Mouse (Mus musculus) thymus, postnatal 25 days (tissue): ENCODE results near the gene Cxcl17.
"Not testable (repeated sequence)": the region's sequence is repeated elsewhere in the genome, so short reads cannot be mapped to it uniquely, and the experiment has no call there.

Experiments used
- DNase-seq: peaks from one replicate; pipeline ENCODE4 v3.0.0; 2022

Gene Cxcl17

GRCm38 (mm10) chr7:25412833-25413441, at the start of gene Cxcl17:
TSS of gene Cxcl17 (minus strand) at chr7:25412886.
- DNase-seq, result no peak

- DNase-seq, result not testable (repeated sequence)
These were observed 49.3 kb upstream of the Cxcl17 start for GRCm38 (mm10) chr7:25462033-25462337.

GRCm38 (mm10) chr7:25461336-25462032, 48.8 kb upstream of the Cxcl17 start:
- not testable (repeated sequence) for DNase-seq

- DNase-seq, result no peak
These were observed 39.4 kb upstream of the Cxcl17 start for GRCm38 (mm10) chr7:25452103-25452502.

- no peak for DNase-seq
These were observed 37.5 kb upstream of the Cxcl17 start for GRCm38 (mm10) chr7:25449913-25450890.

GRCm38 (mm10) chr7:25440816-25441153, 28.1 kb upstream of the Cxcl17 start:
- DNase-seq, result no peak

GRCm38 (mm10) chr7:25439978-25440815, 27.5 kb upstream of the Cxcl17 start:
- no peak for DNase-seq

GRCm38 (mm10) chr7:25439124-25439822, 26.6 kb upstream of the Cxcl17 start:
- no peak for DNase-seq

GRCm38 (mm10) chr7:25436704-25437103, 24.0 kb upstream of the Cxcl17 start:
- no peak for DNase-seq

- no peak for DNase-seq
These were observed 23.5 kb upstream of the Cxcl17 start for GRCm38 (mm10) chr7:25436226-25436625.

GRCm38 (mm10) chr7:25435546-25435851, 22.8 kb upstream of the Cxcl17 start:
- no peak for DNase-seq

- no peak for DNase-seq
These were observed 22.2 kb upstream of the Cxcl17 start for GRCm38 (mm10) chr7:25434654-25435545.

- DNase-seq, result no peak
These were observed 21.3 kb upstream of the Cxcl17 start for GRCm38 (mm10) chr7:25433781-25434560.

- DNase-seq, result no peak
These were observed 20.4 kb upstream of the Cxcl17 start for GRCm38 (mm10) chr7:25433007-25433541.

GRCm38 (mm10) chr7:25432381-25432780, 19.7 kb upstream of the Cxcl17 start:
- no peak for DNase-seq

- no peak for DNase-seq
These were observed 17.4 kb upstream of the Cxcl17 start for GRCm38 (mm10) chr7:25429886-25430784.

- no peak for DNase-seq
These were observed 15.6 kb upstream of the Cxcl17 start for GRCm38 (mm10) chr7:25428321-25428720.

- no peak for DNase-seq
These were observed 14.5 kb upstream of the Cxcl17 start for GRCm38 (mm10) chr7:25427144-25427543.

- not testable (repeated sequence) for DNase-seq
These were observed 13.7 kb upstream of the Cxcl17 start for GRCm38 (mm10) chr7:25426380-25426779.
